Mouse (Mus musculus) myocyte (in vitro differentiated cells): ENCODE data around the gene Isg15. TPM values are rescaled to one million over a fixed set of nuclear protein-coding genes. Genes with fewer than 3 reads are reported as not detected.

Source experiments
- H3K27me3 ChIP-seq: one replicate; pipeline ENCODE4 v1.6.1; 2011; ENCODE audit not compliant: control insufficient read depth, insufficient read depth, insufficient read length
- H3K36me3 ChIP-seq: one replicate; pipeline ENCODE4 v1.6.1; 2011; ENCODE audit not compliant: control insufficient read depth, insufficient read depth
- H3K4me2 ChIP-seq: one replicate; pipeline ENCODE4 v1.6.1; 2011; ENCODE audit warnings: low read depth, control low read depth
- H3K4me3 ChIP-seq: one replicate; pipeline ENCODE4 v1.5.1; 2011; ENCODE audit warnings: mild to moderate bottlenecking, control low read depth, moderate library complexity
- H3K79me2 ChIP-seq: one replicate; pipeline ENCODE4 v1.6.1; 2011; ENCODE audit not compliant: control insufficient read depth, insufficient read depth
- H3ac ChIP-seq: one replicate; pipeline ENCODE4 v1.6.1; 2011; ENCODE audit not compliant: control insufficient read depth, insufficient read length
- CEBPB ChIP-seq: IDR thresholded peaks from 2 replicates; pipeline ENCODE4 v1.6.1; 2011; ENCODE audit warnings: mild to moderate bottlenecking, moderate library complexity; ENCODE audit not compliant: poor library complexity, insufficient read depth, severe bottlenecking
- E2F4 ChIP-seq: IDR thresholded peaks from one replicate; pipeline ENCODE4 v1.6.1; 2011; ENCODE audit warnings: mild to moderate bottlenecking, control low read depth, moderate library complexity; ENCODE audit not compliant: insufficient read depth
- MAX ChIP-seq: IDR thresholded peaks from one replicate; pipeline ENCODE4 v1.6.1; 2011; ENCODE audit warnings: low read depth, mild to moderate bottlenecking, control low read depth
- MYOD1 ChIP-seq, 3 experiments: IDR thresholded peaks; one replicate each; pipeline ENCODE4 v1.6.1; 2011; ENCODE audit warnings: control low read depth in 2 of 3, low read depth in 2 of 3, mild to moderate bottlenecking in 2 of 3, moderate library complexity in 1 of 3; ENCODE audit not compliant: insufficient read length in 2 of 3, control insufficient read depth in 1 of 3
- MYOG ChIP-seq, 3 experiments: IDR thresholded peaks; one replicate each; pipeline ENCODE4 v1.6.1; 2011; ENCODE audit warnings: control low read depth in 2 of 3, low read depth in 2 of 3, mild to moderate bottlenecking in 2 of 3; ENCODE audit not compliant: insufficient read length in 2 of 3, control insufficient read depth in 1 of 3, insufficient read depth in 1 of 3
- POLR2A ChIP-seq: IDR thresholded peaks from one replicate; pipeline ENCODE4 v1.6.1; 2011; ENCODE audit warnings: low read depth, mild to moderate bottlenecking, control low read depth, moderate library complexity; ENCODE audit not compliant: insufficient read length
- POLR2AphosphoS2 ChIP-seq: IDR thresholded peaks from one replicate; pipeline ENCODE4 v1.6.1; 2011; ENCODE audit warnings: low read depth, control low read depth; ENCODE audit not compliant: insufficient read length
- REST ChIP-seq: IDR thresholded peaks from one replicate; pipeline ENCODE4 v1.6.1; 2011; ENCODE audit warnings: mild to moderate bottlenecking, control low read depth, moderate library complexity; ENCODE audit not compliant: insufficient read depth, insufficient read length
- SRF ChIP-seq: IDR thresholded peaks from one replicate; pipeline ENCODE4 v1.6.1; 2011; ENCODE audit warnings: low read depth; ENCODE audit not compliant: control insufficient read depth, insufficient read length
- TCF12 ChIP-seq: IDR thresholded peaks from one replicate; pipeline ENCODE4 v1.6.1; 2011; ENCODE audit warnings: mild to moderate bottlenecking, control low read depth; ENCODE audit not compliant: poor library complexity, insufficient read depth, severe bottlenecking
- TCF3 ChIP-seq: IDR thresholded peaks from one replicate; pipeline ENCODE4 v1.6.1; 2011; ENCODE audit warnings: low read depth, control low read depth; ENCODE audit not compliant: insufficient read length
- USF1 ChIP-seq: IDR thresholded peaks from one replicate; pipeline ENCODE4 v1.6.1; 2011; ENCODE audit warnings: low read depth, mild to moderate bottlenecking, control low read depth, moderate library complexity
- polyA plus RNA-seq: library from polyadenylated mRNA; unstranded; fragments of >200 nt; fragmentation: generic; extraction: Trizol; gene quantifications from one replicate; pipeline ENCODE4 v1.2.1, GENCODE M21; 2012; ENCODE audit warnings: missing spikeins

Gene Isg15
- polyA plus RNA-seq, 1 experiment = 12.4 TPM

GRCm38 (mm10) chr4:156183747-156184146, 16.9 kb downstream of the Isg15 start:
- no peak overlapping the region for H3K4me3 ChIP-seq
- no peaks in the 10 kb centered on the region for H3K79me2 ChIP-seq
- no peaks in the 10 kb centered on the region for H3K36me3 ChIP-seq
- no peak overlapping the region for H3K4me2 ChIP-seq
- TF ChIP-seq CEBPB (no peak), USF1 (no peak), SRF (no peak), TCF12 (no peak), E2F4 (no peak), POLR2A (no peak), REST (no peak), MAX (no peak), TCF3 (no peak), POLR2AphosphoS2 (no peak), MYOD1 (IDR thresholded peaks at IDR 0.05; ENCODE audit: control insufficient read depth in 1 of 3, insufficient read length in 2 of 3, low read depth in 2 of 3) (no peak), MYOG (IDR thresholded peaks at IDR 0.05; ENCODE audit: control insufficient read depth in 1 of 3, insufficient read depth in 1 of 3, insufficient read length in 2 of 3, low read depth in 2 of 3) (no peak)
- H3ac ChIP-seq = no peak overlapping the region
- no peaks in the 10 kb centered on the region for H3K27me3 ChIP-seq

GRCm38 (mm10) chr4:156177630-156178029, 23.0 kb downstream of the Isg15 start:
- H3ac ChIP-seq = no peak overlapping the region
- TF ChIP-seq TCF3 = no peak
- H3K4me2 ChIP-seq = no peak overlapping the region
- no peaks in the 10 kb centered on the region for H3K27me3 ChIP-seq
- H3K36me3 ChIP-seq = no peaks in the 10 kb centered on the region
- H3K79me2 ChIP-seq = no peaks in the 10 kb centered on the region
- no peak overlapping the region for H3K4me3 ChIP-seq

- Histone ChIP-seq H3K4me2 (no peak overlapping the region), H3K4me3 (no peak overlapping the region), H3K79me2 (no peaks in the 10 kb centered on the region), H3ac (no peak overlapping the region), H3K27me3 (no peaks in the 10 kb centered on the region), H3K36me3 (no peaks in the 10 kb centered on the region)
- TF ChIP-seq E2F4 = no peak
- no peak for TF ChIP-seq TCF12
- TF ChIP-seq SRF = no peak
- no peak for TF ChIP-seq CEBPB
- no peak for TF ChIP-seq TCF3
- TF ChIP-seq POLR2A = no peak
- TF ChIP-seq MYOD1 (IDR thresholded peaks at IDR 0.05; ENCODE audit: control insufficient read depth in 1 of 3, insufficient read length in 2 of 3, low read depth in 2 of 3) = no peak
- no peak for TF ChIP-seq REST
- no peak for TF ChIP-seq USF1
- no peak for TF ChIP-seq MAX
- no peak for TF ChIP-seq MYOG (IDR thresholded peaks at IDR 0.05; ENCODE audit: control insufficient read depth in 1 of 3, insufficient read depth in 1 of 3, insufficient read length in 2 of 3, low read depth in 2 of 3)
Measured at GRCm38 (mm10) chr4:156171828-156172227, 28.8 kb downstream of the Isg15 start.

GRCm38 (mm10) chr4:156169129-156169528, 31.5 kb downstream of the Isg15 start:
- Histone ChIP-seq H3K4me2 (no peak overlapping the region), H3K79me2 (no peaks in the 10 kb centered on the region), H3K27me3 (no peaks in the 10 kb centered on the region), H3K4me3 (no peak overlapping the region), H3K36me3 (no peaks in the 10 kb centered on the region), H3ac (no peak overlapping the region)
- TF ChIP-seq CEBPB = no peak
- TF ChIP-seq POLR2A = no peak
- no peak for TF ChIP-seq POLR2AphosphoS2
- no peak for TF ChIP-seq TCF3
- TF ChIP-seq REST = no peak
- no peak for TF ChIP-seq MAX
- TF ChIP-seq TCF12 = no peak
- no peak for TF ChIP-seq E2F4
- no peak for TF ChIP-seq USF1
- no peak for TF ChIP-seq MYOG (IDR thresholded peaks at IDR 0.05; ENCODE audit: control insufficient read depth in 1 of 3, insufficient read depth in 1 of 3, insufficient read length in 2 of 3, low read depth in 2 of 3)
- no peak for TF ChIP-seq SRF
- TF ChIP-seq MYOD1 (IDR thresholded peaks at IDR 0.05; ENCODE audit: control insufficient read depth in 1 of 3, insufficient read length in 2 of 3, low read depth in 2 of 3) = no peak

- Histone ChIP-seq H3K4me2 (no peak overlapping the region), H3K27me3 (no peaks in the 10 kb centered on the region), H3K79me2 (no peaks in the 10 kb centered on the region), H3K4me3 (no peak overlapping the region), H3ac (no peak overlapping the region), H3K36me3 (no peaks in the 10 kb centered on the region)
- TF ChIP-seq MAX = no peak
- no peak for TF ChIP-seq POLR2AphosphoS2
- TF ChIP-seq TCF12 = no peak
- no peak for TF ChIP-seq POLR2A
- no peak for TF ChIP-seq MYOD1 (IDR thresholded peaks at IDR 0.05; ENCODE audit: control insufficient read depth in 1 of 3, insufficient read length in 2 of 3, low read depth in 2 of 3)
- no peak for TF ChIP-seq USF1
- TF ChIP-seq MYOG (IDR thresholded peaks at IDR 0.05; ENCODE audit: control insufficient read depth in 1 of 3, insufficient read depth in 1 of 3, insufficient read length in 2 of 3, low read depth in 2 of 3) = no peak
- TF ChIP-seq TCF3 = no peak
- no peak for TF ChIP-seq SRF
- no peak for TF ChIP-seq REST
Measured at GRCm38 (mm10) chr4:156168611-156169010, 32.0 kb downstream of the Isg15 start.
